Mouse (Mus musculus) spleen, adult 18-20 months (tissue): Measurements from ENCODE around the gene Rpl23a.
A peak's percentile ranks its signal among the peaks of the same experiment; 100 is the strongest.
"Not testable (repeated sequence)": the region's sequence is repeated elsewhere in the genome, so short reads cannot be mapped to it uniquely, and the experiment has no call there.

Experiments
- DNase-seq, 2 experiments: peaks; one replicate each; pipeline ENCODE4 v3.0.0; 2022; ENCODE audit warnings: mixed read lengths in 2 of 2

The Rpl23a gene

DNA sequence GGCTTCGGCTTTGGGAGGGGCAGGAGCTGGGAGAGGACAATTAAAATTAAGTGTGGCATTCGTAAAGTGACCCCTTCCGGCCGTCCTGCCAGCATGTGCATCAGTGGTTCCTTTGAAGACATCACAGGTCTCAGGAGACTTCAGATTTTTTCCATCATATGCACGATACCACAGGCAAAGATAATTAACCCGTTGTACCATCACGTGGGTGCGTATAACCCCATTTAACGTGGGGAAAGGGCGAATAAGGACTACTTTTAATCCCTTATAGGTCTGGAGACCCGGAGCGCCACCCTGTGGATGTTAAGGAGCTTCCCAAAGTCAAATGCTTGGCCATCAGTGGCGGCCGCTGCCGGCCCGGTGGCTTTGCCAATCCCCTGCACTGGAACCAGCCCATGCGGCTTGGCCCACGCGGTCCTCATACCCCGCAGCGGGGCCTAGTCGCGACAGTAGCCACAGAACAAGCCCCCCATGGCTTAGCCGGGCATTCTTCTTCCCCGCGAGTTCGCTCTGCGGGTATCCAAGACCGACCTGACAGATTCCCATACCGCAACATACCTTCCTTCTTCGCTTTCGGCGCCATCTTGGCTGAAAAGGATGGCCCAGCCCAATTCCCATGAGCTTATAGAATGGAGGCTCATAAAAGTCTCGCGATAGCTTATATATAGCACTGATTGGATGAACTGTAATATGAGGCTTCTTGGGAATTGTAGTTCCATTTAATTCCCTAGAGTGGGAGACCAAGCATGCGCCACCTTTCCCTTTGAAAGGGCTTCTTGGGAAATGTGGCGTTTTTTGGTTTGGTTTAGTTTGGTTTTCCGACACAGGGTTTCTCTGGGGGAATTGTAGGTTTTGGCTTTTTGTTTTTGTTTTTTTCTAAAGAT lies at the start of gene Rpl23a:
Rpl23a (minus strand) TSS at position 624 of the 884 bp plus-strand sequence.
- peak; percentile 61 to 68 for DNase-seq

DNA sequence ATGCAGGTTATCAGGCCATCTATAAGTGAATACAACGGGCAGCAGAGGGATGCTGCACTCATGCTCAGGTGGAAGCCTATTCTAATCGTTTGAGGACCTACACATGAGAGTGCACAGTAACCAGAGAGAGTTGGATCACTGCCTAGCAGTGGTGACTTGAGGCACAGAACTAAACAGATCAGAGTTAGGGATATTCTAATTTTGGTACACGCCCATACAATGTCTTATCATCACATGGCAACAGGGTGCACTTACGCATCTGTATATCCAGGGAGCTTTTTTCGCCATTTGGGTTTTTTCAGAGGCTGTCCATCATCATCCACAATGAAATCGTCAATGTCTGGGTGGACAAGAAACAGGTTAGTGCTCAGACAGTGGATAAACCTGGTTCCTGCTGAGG lies 48.1 kb upstream of the Rpl23a start:
- no peak for DNase-seq

DNA sequence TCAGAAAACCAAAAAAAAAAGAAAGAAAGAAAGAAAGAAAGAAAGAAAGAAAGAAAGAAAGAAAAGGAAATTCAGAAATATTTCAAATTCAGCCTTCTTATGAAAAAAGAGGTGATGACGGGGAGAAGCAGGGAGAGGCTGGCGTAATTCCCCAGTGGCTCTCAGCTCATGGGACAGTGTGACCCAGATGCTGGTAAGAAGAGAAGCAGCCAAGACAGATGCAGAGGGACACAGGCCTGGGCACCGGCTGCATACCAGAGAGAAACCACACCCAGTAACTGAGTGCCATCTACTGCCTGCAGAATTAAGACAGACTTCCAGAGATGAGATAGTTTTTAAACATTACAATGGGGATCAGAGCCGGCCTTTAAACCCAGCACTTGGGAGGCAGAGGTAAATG lies 40.2 kb upstream of the Rpl23a start:
- DNase-seq: no peak

DNA sequence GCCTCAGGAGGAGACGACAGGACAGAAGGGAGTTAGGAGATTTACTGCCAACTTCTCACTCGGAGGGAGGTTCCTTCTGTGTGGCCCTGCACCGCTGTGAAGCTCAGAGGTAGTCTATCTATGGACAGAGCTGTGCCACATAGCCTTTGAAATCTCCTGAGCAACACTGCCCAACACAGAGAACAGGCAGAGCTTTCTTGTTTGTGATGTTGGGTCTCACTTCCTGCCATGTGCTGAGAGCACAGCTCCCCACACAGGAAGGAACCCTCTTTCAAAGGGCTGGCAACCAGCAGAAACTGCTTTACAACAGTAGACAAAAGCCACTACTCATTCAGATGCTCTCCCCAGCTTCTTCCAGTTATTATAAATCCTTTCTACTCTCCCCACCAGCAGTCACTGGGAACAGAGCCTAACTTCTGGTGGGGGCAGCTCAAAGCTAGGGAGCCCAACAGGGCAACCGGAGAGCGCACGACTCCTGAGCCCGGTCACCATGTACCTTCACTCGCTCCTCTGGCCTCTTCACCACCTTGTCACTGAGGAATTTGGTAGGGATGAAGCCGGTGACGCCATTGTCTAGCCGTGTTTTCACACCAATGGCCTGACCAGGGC lies 32.4 kb upstream of the Rpl23a start:
- DNase-seq: no peak

DNA sequence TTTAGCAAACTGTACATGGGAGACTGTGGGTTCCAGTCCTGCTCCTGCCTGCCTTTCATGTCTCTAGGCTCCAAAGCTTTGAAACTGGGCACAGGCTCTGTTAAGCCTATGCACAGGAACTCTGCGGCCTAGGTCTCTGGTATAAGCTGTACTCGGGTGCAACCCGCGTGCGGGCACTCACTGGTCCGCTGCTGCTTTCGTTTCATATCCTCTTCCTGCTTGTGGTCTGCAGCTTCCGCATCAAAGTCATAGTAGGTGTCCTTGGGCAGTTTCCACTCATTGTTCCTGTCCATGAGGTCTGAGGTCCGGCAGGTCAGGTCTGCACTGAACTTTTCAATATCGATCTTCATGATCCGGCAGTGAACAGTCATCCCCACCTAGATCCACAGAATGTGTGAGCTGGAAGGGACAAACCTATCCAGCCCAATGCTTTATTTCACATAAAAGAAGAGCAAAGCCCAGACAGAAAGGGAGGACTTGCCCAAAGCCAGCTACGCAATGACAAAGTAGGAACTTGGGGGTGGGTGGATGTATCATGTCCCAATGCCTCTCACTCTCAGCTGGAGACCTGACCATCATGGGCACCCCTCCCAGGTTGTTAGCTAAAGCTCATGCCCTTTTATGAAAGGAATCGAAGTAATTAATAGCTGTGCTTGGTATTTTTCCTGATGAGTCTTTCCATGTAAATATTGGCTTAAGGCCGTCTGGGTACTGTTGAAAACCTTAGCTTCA lies 29.9 kb upstream of the Rpl23a start:
- peak; percentile 52 to 54 for DNase-seq

DNA sequence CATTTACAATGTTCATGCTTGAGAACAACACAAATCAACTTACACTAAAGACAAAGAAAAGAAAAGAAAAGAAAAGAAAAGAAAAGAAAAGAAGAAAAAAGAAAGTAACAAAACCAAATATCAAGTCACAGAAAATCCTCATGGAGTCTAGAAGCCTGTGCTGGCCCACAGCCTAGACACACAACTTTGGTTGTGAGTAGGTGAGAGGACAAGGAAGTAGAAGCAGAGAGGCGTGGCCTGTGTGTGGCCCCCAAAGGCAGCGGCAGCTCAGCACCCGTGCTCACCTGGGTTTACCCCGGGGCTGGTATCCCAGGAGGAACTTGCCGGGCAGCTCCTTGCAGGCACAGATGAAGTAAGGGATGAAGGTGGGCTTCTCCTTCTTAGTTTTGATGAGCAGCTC lies 28.1 kb upstream of the Rpl23a start:
- no peak for DNase-seq

DNA sequence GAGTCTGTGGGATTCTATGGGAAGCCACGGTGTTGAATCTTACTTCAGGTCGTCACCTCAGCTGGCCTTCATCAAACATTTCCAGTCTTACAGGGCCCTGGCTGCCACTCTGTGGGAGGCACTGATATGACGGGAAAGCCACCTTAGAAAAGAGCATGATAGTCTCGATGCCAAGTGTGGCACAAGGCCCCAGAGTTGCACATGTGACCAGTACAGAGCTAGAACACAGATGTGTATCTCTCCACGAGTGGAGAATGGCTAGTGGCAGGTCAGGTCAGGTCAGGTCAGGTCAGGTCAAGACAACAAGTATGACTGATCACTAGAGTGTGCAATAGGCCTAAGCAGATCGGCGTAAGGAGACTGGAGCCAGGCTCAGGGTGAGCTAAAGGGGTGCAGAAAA lies 27.2 kb upstream of the Rpl23a start:
- no peak for DNase-seq

DNA sequence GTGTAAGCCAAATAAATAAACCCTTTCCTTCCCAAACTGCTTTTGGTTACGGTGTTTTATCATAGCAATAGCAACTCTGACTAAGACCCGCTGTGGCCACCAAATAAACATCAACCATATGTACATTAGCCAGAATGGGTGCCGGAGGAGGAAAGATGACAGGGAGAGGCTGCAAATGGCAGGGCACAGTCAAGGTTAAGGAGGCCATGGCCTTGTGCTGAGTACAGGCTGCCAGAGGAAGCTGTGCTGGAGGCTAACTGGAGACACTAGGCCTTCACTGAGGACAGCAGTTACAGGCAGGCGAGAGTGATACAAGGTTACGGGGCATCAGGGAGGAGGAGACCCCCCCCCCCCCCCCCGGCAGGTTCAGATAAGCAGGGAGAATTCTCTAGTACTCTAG lies 26.5 kb upstream of the Rpl23a start:
- DNase-seq: no peak

DNA sequence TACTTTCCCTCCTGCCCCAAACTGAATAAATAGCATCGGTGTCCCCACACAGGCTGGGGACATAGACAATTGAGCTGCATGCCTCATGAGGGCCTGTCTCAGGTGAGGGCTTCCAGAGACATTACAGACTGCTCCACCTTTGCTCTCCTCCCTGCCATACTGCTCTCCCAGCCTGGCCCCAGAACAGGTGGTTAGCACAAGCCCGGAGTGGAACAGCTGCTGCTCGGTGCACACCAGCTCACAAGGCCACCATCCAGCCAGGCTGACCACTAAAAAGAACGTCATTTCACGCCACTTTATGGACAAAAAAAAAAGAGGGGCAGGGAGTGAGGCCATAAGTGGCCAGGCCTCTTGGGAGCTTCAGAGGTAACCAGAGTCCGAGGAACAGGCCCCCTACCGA lies 23.8 kb upstream of the Rpl23a start:
- no peak for DNase-seq

DNA sequence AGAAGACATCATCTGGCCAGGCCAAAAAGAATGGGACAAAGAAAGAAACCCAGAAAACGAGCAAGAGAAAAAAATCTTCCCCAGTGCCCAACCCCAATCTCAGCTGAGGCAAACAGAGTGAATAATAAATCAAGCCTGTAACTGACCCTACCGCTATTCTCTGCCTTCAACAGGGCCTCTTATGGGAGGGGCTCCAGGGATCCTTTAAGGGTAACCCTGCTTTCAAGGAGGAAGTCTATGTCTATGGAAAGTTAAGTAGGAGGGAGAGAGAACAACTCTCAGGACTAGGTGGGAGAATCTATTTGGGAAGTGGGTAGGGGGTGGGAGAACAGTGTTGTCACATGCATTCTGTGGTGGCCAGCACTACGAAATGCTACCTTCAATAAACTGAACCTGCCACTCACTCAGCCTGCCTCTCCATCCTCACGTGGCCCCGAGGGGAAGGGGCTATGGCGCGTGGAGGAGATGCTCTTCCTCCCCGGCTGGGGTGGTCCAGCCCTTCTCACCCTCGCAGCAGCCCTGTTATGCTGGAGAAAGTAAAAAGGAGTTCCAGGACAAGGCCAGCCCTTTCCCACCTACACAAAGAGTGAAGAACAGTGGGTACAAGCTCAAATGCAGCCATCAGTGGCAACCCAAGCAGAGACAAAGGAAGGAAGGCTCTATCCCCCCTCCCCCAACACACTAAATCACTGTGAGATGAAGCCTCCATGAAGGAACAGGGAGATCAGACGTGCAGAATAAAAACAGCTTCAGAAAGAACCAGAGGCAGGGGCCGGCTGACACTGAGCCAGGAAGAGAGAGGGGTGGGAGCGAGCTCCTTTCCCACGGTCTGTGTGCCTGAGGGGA lies 22.2 kb upstream of the Rpl23a start:
- DNase-seq: no peak

DNA sequence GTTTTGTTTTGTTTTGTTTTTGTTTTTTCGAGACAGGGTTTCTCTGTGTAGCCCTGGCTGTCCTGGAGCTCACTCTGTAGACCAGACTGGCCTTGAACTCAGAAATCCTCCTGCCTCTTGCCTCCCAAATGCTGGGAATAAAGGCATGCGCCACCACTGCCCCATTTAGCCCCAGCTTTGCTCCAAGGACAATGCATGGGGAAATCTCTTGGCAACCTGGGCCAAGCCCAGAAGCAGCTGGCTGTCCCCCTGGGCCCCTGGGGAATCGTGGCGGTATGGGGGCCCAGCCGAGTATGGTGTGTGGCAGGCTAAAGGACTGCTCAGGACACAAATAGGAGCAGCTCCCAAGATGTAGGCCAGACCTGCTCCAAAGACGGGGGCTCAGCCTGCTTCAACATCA lies 20.9 kb upstream of the Rpl23a start:
- no peak for DNase-seq

DNA sequence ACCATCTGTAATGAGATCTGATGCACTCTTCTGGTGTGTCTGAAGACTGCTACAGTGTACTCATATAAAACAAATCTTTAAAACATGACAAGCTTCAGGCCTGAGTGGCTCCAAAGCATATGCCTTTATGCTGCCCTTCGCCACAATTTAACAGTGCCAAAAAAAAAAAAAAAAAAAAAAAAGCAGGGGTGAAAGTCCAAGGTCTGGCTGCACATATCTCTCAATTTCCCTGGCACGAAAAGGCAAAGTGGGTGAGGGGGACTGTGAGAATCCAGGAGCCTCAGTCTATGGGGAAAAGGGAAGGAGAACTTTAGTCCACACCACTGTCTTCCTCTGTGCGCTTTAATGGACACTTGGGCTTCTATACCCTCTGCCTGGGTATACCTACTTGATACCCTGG lies 19.0 kb upstream of the Rpl23a start:
- no peak for DNase-seq

DNA sequence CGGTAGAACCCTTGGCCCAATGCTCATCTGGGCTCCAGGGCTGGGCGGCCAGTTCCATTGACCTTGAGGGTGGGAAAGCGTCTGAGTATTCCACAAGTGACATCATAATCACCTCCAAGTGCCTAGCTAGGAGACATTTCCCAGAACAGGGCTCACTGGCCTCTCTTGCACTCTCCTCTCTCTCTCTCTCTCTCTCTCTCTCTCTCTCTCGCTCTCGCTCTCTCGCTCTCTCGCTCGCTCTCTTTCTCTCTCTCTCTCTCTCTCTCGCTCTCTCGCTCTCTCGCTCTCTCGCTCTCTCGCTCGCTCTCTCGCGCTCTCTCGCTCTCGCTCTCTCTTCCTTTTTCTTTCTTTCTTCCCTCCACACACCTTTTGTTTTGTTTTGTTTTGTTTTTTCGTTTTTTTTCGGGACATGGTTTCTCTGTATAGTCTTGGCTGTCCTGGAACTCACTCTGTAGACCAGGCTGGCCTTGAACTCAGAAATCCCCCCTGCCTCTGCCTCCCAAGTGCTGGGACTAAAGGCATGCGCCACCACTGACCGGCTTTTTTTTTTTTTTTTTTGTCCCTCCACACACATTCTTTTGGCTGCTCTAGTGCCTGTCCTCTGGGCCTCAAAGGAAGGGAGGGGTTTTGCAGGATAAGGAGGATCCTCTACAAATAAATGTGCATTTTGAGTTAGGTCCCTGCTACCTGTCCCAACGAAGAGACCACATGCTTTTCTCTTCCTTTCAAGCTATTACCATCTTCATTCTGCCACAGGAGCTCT lies 11.9 kb upstream of the Rpl23a start:
- no peak for DNase-seq

DNA sequence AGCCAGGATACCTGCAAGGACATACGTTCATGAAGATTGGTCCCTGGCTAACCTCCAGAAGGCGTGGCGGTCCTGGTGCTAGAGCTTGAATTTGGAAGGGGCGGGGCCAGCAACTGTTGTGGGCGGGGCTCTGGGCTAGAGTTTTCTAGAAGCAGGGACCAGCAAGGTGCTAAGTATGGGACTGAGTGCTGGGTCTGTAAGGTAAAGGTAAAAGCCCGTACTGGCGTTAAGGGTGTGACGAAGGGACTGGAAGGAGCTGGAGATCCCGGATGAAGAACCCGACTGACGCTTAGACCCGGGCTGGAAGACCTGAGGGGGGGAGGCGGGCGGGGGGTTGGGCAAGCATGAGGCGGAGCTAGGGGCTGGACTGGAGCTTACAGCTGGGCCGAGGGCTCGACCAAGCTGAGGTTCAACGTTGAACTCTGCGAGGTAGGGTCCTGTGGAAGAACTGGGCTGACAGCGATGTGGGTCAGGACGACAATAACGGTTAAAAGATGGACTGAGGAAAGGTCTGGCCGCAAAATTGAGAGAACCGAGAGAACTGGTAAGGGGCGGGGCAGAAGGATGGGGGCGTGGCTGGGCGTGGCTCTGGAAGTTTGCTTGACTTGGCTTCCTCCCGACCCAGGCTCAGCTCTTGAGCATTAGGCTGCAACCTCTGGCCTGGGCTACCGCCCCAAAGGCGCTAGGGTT lies 11.2 kb upstream of the Rpl23a start:
- DNase-seq: peak; percentile 60 to 81

DNA sequence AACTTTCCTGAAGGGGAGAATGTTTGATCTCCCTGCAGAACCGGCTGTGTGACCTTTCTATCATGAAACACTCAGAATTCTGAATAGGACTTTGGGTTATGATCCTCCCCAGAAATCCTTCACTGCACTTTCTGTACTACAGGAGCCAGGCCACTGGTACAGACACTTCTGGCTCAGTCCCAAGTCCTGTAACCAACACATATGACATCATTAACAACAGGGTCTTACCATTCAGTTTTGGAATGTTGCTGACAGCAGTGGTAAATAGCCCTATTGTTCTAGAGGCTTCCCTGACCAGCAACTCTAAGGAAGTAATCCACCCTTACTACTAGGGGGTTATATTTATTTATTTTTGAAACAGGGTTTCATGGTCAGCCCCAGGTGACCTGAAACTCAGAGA lies 9.7 kb upstream of the Rpl23a start, which contains the start of gene Proca1:
Proca1 (plus strand) TSS at position 280 of the 400 bp plus-strand sequence.
- no peak for DNase-seq

DNA sequence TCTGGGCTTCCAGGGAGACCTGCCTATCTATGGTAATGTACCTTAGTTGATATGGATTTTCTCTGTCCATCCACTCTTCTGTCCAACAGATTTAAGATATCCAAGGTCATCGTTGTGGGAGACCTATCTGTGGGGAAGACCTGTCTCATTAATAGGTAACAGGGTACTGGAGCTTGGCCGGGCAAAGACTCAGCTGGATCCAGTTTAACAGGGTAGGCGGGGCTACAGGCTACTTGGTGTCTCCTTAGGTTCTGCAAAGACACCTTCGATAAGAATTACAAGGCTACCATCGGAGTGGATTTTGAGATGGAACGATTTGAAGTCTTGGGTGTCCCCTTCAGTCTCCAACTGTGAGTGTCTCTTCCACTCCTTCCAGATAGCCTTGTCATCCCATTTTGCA lies 6.7 kb upstream of the Rpl23a start:
- DNase-seq: no peak

DNA sequence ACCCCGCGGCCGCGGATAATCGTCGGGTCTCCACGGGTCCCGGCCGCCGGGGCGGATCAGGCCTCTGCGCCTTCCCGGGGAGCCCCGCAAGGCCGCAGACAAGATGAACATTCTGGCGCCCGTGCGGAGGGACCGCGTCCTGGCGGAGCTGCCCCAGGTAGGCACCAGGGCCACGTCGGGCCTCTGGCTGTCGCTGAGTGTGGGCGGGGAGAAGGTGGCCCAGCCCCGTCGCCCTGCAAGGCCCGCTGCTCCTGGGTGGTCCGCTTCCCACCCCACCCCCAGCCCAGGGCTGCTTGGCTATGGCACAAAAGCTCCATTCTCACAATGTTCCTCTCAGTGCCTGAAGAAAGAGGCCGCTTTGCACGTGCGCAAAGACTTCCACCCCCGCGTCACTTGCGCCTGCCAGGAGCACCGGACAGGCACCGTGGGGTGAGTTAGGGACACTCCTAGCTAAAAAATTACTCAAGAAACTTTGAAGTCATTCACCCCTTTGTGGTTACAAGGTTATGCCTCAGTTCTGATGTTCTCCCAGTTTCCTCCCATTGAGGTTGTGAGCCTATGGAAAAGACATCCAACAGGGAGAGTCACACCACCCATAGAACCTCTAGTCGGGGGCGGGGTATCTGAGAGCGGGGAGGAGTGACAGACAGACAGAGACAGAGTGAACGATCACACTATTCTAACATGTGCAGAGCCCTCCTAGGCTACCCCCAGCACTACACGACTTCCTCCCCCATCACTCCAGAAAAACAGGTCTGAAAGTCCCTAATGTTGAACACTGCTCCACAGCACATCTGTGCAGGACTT lies 6.1 kb upstream of the Rpl23a start:
- peak in 1 of 2 experiments; percentile 27 for DNase-seq

DNA sequence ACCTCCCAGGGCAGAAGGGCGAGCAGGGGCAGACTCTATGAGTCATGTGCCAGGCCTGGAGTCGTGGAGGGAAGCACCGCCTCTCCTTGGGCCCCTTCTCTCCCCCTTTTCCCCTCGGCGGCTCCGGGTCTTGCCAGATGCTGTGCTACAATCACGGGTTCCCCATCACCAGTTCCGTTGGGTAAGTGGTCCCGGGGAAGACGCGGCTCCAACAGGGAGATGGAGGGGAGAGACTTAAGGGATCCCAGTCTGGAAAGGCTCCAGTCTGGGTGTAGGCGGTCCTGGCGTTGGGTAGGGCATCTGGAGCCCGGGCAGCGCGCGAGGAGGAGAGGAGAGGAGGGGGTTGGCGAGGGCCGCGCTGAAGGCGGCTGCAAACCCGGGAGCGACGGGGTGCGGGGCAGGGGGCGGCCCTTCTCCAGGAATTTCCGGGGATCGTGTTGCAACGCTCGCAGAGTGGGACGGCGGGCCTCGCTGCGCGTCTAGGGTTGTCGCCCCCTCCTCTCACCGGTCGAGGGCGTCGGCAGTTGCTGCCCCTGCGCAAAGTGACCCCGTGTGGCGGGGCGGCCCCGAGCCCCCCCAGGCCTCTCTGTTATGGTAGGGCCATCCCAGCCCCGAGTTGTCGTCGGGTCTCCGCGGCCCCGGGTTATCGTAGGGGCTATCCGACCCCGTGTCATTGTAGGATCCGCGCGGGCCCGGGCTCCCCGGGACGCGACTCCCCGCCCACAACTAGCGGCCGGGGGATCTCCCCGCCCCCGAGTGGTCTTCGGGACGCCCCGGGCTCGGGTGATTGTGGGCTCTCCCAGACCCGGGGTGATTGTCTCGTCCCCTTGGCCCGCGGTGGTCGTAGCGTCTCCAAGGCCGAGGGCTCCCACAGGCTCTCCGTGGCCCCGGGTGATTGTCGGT lies 5.2 kb upstream of the Rpl23a start, which contains the start of gene Rab34:
Rab34 (plus strand) TSS at position 100 of the 903 bp plus-strand sequence.
- DNase-seq: no peak

DNA sequence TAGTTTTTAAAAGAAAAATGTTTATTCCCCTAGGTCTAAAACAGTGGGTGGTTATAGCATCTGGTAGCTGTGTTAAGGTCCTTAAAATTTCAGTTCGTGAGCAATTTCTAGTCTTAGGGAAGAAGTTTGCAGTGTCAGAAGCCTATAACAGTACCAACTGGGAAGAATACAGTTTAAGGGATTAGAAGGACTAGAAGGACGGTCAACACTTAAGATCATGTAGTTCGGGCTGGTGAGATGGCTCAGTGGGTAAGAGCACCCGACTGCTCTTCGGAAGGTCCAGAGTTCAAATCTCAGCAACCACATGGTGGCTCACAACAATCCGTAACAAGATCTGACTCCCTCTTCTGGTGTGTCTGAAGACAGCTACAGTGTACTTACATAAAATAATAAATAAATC lies 1.3 kb upstream of the Rpl23a start:
- DNase-seq: not testable (repeated sequence)
